ENCODE assay signal across 8 mouse cellular contexts in the genomic region with DNA sequence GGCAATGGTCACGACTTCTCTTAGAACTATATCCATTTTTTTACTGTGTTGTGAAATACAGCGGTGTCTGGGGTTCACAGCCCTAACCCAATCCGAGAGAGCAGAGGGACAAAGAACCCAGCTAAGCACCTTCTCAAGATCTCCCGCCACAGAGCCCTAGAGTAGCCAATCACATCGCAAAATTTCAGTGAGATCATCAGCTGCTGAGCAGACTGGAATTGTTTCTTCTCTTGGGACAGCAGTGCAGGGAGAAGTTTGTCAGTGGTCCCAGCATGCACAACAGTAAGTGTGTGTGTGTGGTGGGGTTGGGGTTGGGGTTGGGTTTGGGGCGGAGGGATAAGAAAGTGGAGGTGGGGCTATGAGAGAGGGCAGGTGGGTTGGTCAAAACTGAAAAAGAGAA. TPM values are rescaled to one million over a fixed set of nuclear protein-coding genes. Genes with fewer than 3 reads are reported as not detected.
DNase-seq lines count a peak whose midpoint lies in the region; ATAC-seq and TF ChIP-seq lines count a peak whose summit lies in the region.

No protein-coding gene starts in this region.

- H3K27me3 ChIP-seq in heart, embryonic 15.5 days, result no peaks in the 10 kb centered on the region
- H3K27me3 ChIP-seq in stomach, embryonic 14.5 days (ENCODE audit: control insufficient read depth, insufficient read depth, low read length), result no peaks in the 10 kb centered on the region

- WGBS in heart, embryonic 15.5 days, result 1% methylated on average over 6 of the region's 6 CpGs
- 4% methylated on average over 6 of the region's 6 CpGs for WGBS in stomach, embryonic 14.5 days

- no peaks in the 10 kb centered on the region for H3K9me3 ChIP-seq in heart, embryonic 15.5 days (replicated peaks)
- no peaks in the 10 kb centered on the region for H3K9me3 ChIP-seq in stomach, embryonic 14.5 days (ENCODE audit: control insufficient read depth, low read depth, low read length)

- peak; percentile 58; the same call in 1 of the 2 replicates for ATAC-seq in heart, embryonic 15.5 days (replicated peaks; ENCODE audit: insufficient number of reproducible peaks, insufficient read depth, low FRiP score, low read depth)
- peak; percentile 84 for ATAC-seq in stomach, embryonic 14.5 days (ENCODE audit: insufficient number of reproducible peaks, insufficient read depth, low FRiP score, low read depth)

- peak overlapping the region; percentile 36 for H3K4me3 ChIP-seq in heart, embryonic 15.5 days
- H3K4me3 ChIP-seq in stomach, embryonic 14.5 days (ENCODE audit: low read depth, low read length), result peak overlapping the region; percentile 16
- no peak overlapping the region for H3K4me3 ChIP-seq in layer of hippocampus, adult 2 months

- peak overlapping the region; percentile 60 for H3K4me2 ChIP-seq in heart, embryonic 15.5 days
- peak overlapping the region; percentile 47 for H3K4me2 ChIP-seq in stomach, embryonic 14.5 days (replicated peaks; ENCODE audit: low read depth, low read length)

- DNase-seq in thymus, postnatal 4 days, result peak; percentile 13
- DNase-seq in thymus, postnatal 14 days, result no peak
- DNase-seq in embryo, embryonic 9.5 days (ENCODE audit: extremely low spot score), result peak; percentile 86
- peak; percentile 34 for DNase-seq in kidney, postnatal 14 days
- DNase-seq in mesoderm, embryonic 11.5 days (ENCODE audit: low read depth, low spot score), result peak; percentile 88
- DNase-seq in layer of hippocampus, adult 2 months (ENCODE audit: low spot score in 2 of 2), result no peak

- H3K27ac ChIP-seq in heart, embryonic 15.5 days, result no peak overlapping the region
- H3K27ac ChIP-seq in stomach, embryonic 14.5 days (ENCODE audit: low read length), result no peak overlapping the region
- no peak overlapping the region for H3K27ac ChIP-seq in layer of hippocampus, adult 2 months

- TF ChIP-seq CTCF in layer of hippocampus, adult 2 months (conservative IDR thresholded peaks at IDR 0.05), result no peak

- no peaks in the 10 kb centered on the region for H3K36me3 ChIP-seq in heart, embryonic 15.5 days
- H3K36me3 ChIP-seq in stomach, embryonic 14.5 days (ENCODE audit: control insufficient read depth, insufficient read depth, low read length), result no peaks in the 10 kb centered on the region

- peaks cover 11% of the 10 kb centered on the region for H3K4me1 ChIP-seq in heart, embryonic 15.5 days (replicated peaks)
- no peaks in the 10 kb centered on the region for H3K4me1 ChIP-seq in stomach, embryonic 14.5 days (ENCODE audit: control insufficient read depth, insufficient read depth, low read length)

- H3K9ac ChIP-seq in heart, embryonic 15.5 days, result no peak overlapping the region
- H3K9ac ChIP-seq in stomach, embryonic 14.5 days (replicated peaks; ENCODE audit: low read depth, low read length), result no peak overlapping the region; the same call in 1 of the 2 replicates

RNA-seq across cellular contexts. Expression of a gene that starts 0.7 kb away (rescaled TPM):
- polyA plus RNA-seq in heart, embryonic 15.5 days (2015; fragmentation: Nextera tagmentation; extraction: Ambion mirVana), result 1.1 and 2.7 TPM in 2 replicates
- 1.3 and 2.2 TPM in 2 replicates for polyA plus RNA-seq in stomach, embryonic 14.5 days (2014; fragmentation: Nextera tagmentation; extraction: Ambion mirVana)
- total RNA-seq in layer of hippocampus, adult 2 months (2021), result 1 to 10 TPM; 2.0 to 3.7 TPM

RNA-seq across cellular contexts. Expression of a gene that starts 16.4 kb away (rescaled TPM):
- polyA plus RNA-seq in heart, embryonic 15.5 days (2015; fragmentation: Nextera tagmentation; extraction: Ambion mirVana), result 0.60 and 1.8 TPM in 2 replicates
- 1.5 and 1.9 TPM in 2 replicates for polyA plus RNA-seq in stomach, embryonic 14.5 days (2014; fragmentation: Nextera tagmentation; extraction: Ambion mirVana)
- 10 to 100 TPM; 64.5 to 65.9 TPM for total RNA-seq in layer of hippocampus, adult 2 months (2021)

RNA-seq across cellular contexts. Expression of a gene that starts 17.5 kb away (rescaled TPM):
- 0.25 and 0.52 TPM in 2 replicates for polyA plus RNA-seq in heart, embryonic 15.5 days (2015; fragmentation: Nextera tagmentation; extraction: Ambion mirVana)
- polyA plus RNA-seq in stomach, embryonic 14.5 days (2014; fragmentation: Nextera tagmentation; extraction: Ambion mirVana), result 8.8 and 10.1 TPM in 2 replicates
- total RNA-seq in layer of hippocampus, adult 2 months (2021), result 100 to 1,000 TPM; 394 to 402 TPM

Comparison
In these comparisons a context has a peak if more than half of its experiments do, and no peak if none do; other contexts are left out.
1. DNase-seq: peak in thymus, postnatal 4 days (single experiment), embryo, embryonic 9.5 days (single experiment), kidney, postnatal 14 days (single experiment) and mesoderm, embryonic 11.5 days (single experiment); none in thymus, postnatal 14 days (single experiment) and layer of hippocampus, adult 2 months (0 of 2).